Mouse (Mus musculus) splenic B cell, adult 2 months (primary cell): ENCODE results near the gene Tmtc2.

Experiments used
- DNase-seq: peaks from one replicate; pipeline ENCODE4 v3.0.0-alpha.2; 2011; ENCODE audit warnings: low read depth, low spot score
- H3K27me3 ChIP-seq: 2 replicates; pipeline ENCODE4 v1.6.1; 2012; ENCODE audit warnings: mild to moderate bottlenecking, low read length, moderate library complexity, mixed read lengths; ENCODE audit not compliant: control insufficient read depth, poor library complexity, insufficient read depth, severe bottlenecking
- H3K36me3 ChIP-seq: 2 replicates; pipeline ENCODE4 v1.6.1; 2012; ENCODE audit warnings: mild to moderate bottlenecking, low read length, moderate library complexity, mixed read lengths; ENCODE audit not compliant: control insufficient read depth, poor library complexity, insufficient read depth, severe bottlenecking

Tmtc2 gene

DNA sequence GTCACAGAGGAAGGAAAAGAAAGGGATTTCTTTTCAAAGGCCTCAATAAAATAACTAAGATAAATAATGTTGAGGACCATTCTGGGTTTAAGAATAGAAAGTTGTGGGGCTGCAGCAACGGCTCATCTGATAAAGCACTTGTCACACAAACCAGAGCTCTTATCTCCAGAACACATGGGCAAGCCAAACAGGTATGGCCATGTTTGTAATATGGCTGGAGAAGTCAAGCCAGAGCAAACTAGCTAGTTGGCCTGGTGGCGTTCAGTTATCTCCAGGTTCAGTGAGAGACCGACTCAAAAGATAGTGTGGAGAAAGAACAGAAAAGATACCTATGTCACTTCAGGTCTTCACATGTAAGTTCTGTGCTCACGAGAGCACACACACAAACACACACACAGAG lies 4.7 kb downstream of the Tmtc2 start:
- Histone ChIP-seq H3K36me3 (no peaks in the 10 kb centered on the region), H3K27me3 (no peaks in the 10 kb centered on the region; the same call in 1 of the 2 replicates)
- no peak for DNase-seq

DNA sequence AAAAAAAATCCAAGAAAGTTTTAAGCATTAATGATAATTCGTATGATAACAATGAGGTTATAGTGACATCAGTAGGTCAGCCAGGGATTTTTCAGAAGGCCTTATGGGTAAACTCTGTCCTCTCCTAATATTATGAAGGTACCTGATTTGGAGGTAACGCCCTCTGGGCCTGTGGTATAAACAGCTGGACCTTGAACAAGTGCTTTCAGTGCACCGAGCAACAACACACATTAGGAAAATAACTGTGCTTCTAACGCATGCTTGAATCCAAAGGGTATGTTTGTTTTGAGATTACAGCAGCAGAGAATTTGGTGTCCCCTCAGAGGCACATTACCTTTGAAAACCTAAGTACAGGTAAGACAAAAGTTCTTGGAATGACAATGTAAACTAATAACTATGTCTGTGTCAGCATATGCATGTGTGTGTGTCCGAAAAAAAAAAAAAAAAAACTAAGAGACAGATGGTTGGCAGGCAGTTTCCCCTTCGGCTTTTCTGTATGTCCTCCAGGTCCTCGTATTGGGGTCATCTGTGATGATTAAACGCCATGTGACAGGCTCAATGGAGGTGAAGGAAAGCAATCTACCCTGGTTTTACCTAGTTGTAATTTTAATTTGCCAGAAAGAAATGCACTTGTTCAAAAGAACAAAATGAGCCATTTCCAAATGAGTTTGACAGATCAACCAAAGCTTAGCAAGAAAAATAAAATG lies 6.3 kb downstream of the Tmtc2 start:
- DNase-seq, result no peak
- Histone ChIP-seq H3K36me3 (no peaks in the 10 kb centered on the region), H3K27me3 (no peaks in the 10 kb centered on the region; the same call in 1 of the 2 replicates)

DNA sequence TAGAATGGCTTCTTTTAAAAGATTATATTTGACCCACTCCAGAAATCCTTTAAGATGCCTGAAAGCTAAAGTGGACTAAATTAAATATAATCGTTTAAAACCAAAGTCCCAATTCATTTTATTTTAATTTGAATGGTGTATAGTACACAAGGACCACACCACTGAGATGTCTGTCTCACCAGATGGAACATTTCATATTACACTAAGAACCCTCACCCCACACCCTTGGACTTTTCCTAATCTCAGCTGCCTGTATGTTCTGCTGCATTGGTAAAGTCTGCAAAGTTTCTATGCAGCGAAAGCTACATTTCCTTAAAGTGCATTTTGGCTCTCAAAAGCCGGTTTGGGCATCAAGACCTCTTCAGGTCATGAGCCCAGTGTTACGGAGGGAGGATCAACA lies 12.7 kb downstream of the Tmtc2 start:
- no peak for DNase-seq
- no peaks in the 10 kb centered on the region for H3K27me3 ChIP-seq
- H3K36me3 ChIP-seq, result no peaks in the 10 kb centered on the region

DNA sequence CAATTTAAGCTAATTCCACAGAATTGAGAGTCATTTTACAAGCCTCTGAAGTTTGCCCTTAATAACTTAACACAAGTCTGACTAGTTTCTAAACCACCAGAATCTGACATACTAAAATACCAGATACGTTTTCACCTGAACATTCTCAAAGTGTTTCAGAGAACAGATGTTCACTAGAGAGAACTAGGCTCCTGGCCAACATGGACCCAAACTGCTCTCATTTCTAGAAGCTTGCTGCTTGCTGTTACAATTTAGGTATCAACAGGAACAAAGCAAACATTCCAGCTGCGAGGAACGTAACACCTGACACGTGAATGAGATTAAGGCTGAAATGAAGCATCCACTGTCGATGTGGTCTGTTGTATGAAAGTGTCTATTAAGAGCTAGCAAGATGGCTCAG lies 16.7 kb downstream of the Tmtc2 start:
- no peak for DNase-seq
- no peaks in the 10 kb centered on the region for H3K36me3 ChIP-seq
- H3K27me3 ChIP-seq, result no peaks in the 10 kb centered on the region

DNA sequence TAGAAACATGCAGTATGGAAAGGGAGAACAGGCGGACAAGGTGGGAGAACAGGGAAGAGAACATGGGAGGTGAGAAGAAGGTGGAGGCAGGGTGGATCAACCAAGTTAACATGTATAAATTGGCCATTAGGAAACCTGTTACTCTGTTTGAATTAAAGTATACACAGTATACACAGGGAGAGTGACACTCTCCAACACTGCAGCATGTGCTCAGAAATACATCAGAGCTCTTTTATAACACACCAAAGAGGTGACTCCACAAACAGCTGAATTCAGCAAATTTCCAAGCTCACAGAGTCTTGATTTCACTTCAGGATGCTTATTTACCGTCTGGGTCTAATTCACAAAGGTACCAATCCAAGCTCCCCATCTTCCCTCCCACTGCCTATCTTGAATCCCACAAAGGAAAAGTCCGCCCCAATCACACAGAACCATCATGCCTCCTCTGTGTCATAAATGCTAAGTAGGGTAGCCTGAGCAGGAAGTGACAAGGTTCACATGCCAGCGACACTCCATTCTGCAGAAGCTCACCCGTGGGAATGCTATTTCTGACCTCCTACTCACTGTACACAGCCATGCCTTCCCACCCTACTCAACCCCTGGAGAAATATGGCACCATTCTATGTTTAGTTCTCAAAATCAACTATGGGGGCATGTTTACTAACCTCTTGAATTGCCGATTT lies 17.2 kb downstream of the Tmtc2 start:
- Histone ChIP-seq H3K27me3 (no peaks in the 10 kb centered on the region), H3K36me3 (no peaks in the 10 kb centered on the region)
- DNase-seq, result no peak

DNA sequence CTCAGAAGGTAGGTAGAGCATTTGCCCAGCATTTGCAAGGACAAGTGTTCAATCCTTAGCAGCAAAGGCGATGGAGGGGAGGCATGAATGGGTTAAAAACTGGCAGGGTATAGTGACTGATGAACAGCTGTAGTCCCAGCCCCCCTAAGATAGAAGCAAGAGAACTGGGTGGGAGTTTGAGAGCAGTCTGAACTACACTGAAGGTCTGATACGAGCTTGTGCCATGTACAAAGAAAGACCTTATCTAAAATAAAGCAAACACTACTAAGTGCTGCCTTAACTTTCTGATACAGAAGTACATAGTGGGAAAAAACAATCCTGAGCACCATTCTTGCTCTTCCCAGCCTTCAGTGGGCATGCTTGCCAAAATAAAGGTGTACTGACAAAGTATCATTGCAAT lies 20.1 kb downstream of the Tmtc2 start:
- H3K27me3 ChIP-seq, result no peaks in the 10 kb centered on the region

DNA sequence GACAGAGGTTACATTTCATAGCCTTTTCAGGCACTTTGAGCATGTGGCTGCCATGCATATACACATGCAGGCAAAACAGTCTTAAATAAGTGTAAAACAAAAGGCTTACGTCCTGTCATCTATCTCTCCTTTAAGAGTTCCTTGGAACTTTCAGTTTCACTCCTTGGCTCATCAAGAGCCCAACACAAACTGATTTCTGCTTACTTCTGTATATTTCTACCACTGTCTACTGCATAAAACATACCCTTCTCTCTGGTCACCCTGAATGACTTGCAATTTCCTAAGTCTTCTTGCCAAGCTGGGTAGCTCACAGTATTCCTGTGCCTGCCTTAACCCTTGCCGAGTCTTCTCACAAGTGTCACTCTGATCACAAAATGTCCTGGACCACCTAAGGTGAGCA lies 26.2 kb downstream of the Tmtc2 start:
- DNase-seq, result no peak

More for the DNA sequence above, 20.1 kb downstream of the Tmtc2 start:
- no peak for DNase-seq
- no peaks in the 10 kb centered on the region for H3K36me3 ChIP-seq

DNA sequence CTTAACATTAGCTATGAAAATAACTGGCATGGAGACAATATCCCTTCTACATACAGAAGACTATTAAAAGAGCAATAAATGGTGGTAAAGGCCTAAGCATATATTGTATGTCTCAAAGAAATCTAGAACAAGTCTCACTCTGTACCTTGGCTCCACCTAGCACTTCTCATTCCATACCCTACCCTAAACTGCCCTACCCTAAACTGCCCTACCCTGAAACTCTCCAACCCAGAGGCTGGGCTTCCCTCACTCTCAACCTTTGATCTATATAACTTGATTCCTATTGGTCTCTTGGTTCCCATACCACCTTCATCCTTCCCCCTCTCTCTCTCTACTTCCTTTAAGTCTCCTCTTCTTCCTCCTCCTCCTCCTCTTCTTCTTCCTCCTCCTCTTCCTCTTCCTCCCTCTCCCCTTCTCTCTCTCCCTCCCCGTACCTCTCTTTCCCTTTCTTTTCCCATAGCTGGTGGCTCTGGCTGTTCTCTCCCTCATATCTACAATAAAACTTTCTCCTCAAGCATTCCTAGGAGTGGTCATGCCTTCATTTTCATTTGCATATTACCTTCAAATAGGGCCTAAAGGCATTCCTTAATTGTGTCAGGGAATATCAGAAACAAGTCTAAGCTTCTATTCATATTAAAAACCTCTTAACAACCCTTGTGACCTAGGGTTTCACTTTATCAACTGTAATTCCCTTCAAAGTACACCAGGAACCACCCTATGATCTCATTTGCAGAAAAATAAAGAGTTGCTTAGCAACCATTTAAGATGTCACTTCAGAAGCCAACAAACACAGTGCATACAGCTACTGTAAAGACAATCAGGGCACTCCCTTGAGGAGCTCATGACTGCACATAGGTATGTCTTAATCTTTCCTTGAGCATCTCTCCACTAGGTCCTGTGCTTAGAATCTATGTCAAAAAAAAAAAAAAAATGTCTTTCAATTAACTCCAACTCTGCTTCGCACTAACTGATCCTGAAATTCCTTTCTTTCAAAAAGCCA lies 29.9 kb downstream of the Tmtc2 start:
- no peaks in the 10 kb centered on the region for H3K36me3 ChIP-seq
- no peaks in the 10 kb centered on the region for H3K27me3 ChIP-seq
- DNase-seq, result no peak

More for the DNA sequence above, 26.2 kb downstream of the Tmtc2 start:
- Histone ChIP-seq H3K27me3 (no peaks in the 10 kb centered on the region), H3K36me3 (no peaks in the 10 kb centered on the region)

DNA sequence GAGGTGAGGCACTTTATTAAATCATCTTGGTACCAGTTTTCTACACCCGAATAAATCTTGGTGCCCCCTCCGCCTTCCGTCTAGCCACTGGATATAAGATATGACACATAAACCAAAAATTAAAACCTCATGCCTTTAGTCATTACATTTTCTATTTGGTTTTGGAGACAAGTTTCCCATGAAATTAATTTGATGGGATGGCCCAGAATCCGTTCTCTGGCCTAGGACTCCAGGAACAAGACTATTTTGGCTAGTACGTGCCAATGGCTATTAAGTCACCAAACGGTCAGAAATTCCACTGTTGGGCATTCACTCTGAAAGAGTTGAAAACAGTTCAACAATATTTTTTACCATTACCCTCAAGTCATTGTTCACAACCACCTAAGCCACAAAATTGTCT lies 32.2 kb downstream of the Tmtc2 start:
- Histone ChIP-seq H3K27me3 (no peaks in the 10 kb centered on the region), H3K36me3 (no peaks in the 10 kb centered on the region)
- no peak for DNase-seq

DNA sequence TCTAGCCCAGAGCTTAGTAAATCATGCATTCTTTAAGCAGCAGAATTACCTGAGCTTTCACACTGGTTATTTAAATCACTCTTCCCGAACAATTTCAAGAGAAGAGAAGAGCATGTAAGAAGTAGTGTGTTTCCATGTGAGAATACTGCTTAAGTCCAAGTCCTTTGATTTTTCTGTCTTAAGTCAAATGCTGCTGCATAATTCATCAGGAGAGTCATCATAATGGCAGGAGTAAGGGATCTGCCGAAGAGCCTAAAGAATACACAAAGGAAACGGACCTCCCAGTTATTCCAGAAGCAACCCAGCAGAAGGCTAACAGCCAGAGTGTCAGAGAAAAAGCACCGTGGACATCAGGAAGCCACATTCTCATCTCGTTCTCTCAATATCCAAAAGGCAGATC lies 34.6 kb downstream of the Tmtc2 start:
- no peak for DNase-seq
- H3K27me3 ChIP-seq, result no peaks in the 10 kb centered on the region
- no peaks in the 10 kb centered on the region for H3K36me3 ChIP-seq

DNA sequence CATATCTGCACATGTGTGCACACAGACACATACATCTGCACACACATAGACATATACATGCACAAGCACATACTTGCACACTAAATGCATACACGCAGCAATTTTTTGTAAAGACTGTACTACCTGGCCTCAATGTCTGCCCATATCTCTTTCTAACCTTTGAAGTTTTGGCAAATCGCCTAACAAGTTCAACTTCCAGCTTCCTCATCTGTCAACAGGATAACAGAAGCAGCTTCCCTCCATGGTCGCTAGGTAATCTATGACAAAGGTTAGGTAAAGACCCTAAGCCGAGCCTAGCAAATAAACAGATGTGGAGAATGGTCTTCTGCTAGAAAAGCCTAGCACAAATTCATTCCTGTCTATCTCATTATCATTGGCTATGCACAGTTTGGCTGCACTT lies 37.3 kb downstream of the Tmtc2 start:
- Histone ChIP-seq H3K36me3 (no peaks in the 10 kb centered on the region), H3K27me3 (no peaks in the 10 kb centered on the region)
- no peak for DNase-seq

DNA sequence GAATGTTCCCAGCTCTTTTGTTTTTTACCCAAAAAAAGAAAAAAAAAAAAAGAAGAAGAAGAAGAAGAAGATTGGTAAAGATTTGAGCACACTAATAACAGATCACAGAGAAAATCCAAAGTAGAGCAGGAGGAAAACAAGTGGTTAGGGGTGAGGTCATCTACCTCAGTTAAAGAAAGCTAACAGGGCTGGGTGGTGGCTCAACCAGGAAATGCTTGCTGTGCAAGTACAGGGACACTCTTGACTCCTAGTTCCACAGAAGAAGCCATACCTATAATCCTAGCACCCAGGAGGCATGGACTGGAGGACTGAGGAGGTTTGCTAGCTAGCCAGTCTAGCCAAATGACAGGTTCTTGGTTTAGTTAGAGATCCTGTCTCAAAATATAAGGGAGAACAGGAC lies 38.4 kb downstream of the Tmtc2 start:
- Histone ChIP-seq H3K27me3 (no peaks in the 10 kb centered on the region), H3K36me3 (no peaks in the 10 kb centered on the region)
- DNase-seq, result no peak

DNA sequence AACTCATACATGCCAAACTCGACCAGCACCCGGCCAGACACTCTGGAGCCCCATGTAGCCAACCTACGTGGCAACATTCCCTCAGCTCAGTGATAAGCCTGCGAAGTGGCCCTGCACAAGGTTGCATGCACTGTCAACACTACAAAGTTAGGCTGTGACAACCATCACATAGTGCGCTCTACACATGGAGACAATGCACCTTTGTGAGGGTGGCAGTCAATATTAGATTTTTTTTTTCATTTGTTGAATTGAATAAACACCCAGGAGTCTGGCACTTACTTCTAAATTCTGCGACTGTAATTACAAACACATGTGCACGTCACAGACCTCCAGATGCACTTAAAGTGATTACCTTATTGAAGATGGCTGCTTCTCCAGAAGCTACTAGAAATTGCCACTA lies 41.5 kb downstream of the Tmtc2 start:
- no peaks in the 10 kb centered on the region for H3K36me3 ChIP-seq
- no peak for DNase-seq
- H3K27me3 ChIP-seq, result no peaks in the 10 kb centered on the region

DNA sequence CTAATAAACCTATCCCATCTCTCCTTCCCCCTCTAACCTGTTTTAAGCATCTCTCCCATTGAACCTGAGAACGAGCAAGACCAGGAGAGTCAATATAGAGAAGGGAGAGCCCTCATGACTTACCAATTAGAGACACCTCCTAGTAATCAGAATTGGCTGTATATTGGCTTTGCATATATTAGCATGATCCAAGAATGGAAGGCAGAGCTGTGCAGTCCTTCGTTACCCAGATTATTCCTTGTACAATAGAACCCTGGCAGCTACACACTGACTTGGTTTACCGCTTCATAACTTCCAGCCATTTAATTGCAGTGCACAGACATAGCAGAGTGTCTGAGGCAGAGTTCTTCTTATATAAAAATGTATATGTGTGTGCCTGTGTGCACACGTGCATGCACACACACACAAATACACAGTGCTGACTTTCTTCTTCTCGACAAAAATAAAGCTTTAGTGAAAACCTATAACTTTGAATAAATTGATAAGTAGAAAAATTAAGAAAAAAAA lies 42.2 kb downstream of the Tmtc2 start:
- DNase-seq, result no peak
- H3K27me3 ChIP-seq, result no peaks in the 10 kb centered on the region
- no peaks in the 10 kb centered on the region for H3K36me3 ChIP-seq
